Comparison of ENCODE assay signal across 24 mouse cellular contexts in the genomic region with DNA sequence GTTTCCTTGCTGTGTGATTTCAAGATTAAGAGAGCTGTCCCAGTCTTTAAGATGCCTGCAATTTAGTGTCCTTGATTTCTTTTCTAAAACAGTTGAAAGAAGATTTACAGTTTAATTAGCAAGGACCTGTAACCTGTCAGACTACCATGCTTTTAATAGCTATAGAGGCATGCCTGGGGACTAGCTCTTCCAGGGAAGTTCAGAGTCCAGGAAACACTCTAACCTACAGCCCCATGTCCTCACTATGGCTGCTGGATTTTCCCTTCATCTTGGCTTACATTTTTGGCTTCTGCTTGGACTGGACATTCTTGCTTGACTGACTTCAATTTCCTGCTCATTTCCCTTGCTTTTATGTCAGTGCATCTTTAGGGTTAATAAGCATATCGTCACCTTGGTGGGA.
DNase-seq lines count a peak whose midpoint lies in the region; ATAC-seq and TF ChIP-seq lines count a peak whose summit lies in the region.
"Had no signal": no experiment of that assay in that cellular context is flagged by ENCODE, and none has a peak within 500 bp of the region (broad histone marks: within the 10 kb centered on the region; RNA-seq: fewer than 3 reads in every experiment).

No protein-coding gene starts in this region.

- no peak for DNase-seq in gastrocnemius, adult 2 months
- DNase-seq in gastrocnemius, postnatal 36 days, result no peak
- no peak for DNase-seq in kidney, adult 11 months
- no peak for DNase-seq in kidney, adult 8-10 months
- DNase-seq: adrenal gland, adult 8-10 months; adrenal gland, postnatal 14 days; adrenal gland, postnatal 36 days; B cell, adult 2 months; cerebellum, adult 11-12 months; cerebellum, adult 2 months; cerebellum, adult 9-10 months; cerebellum, postnatal 10 days; cerebellum, postnatal 25 days had no signal

- peak overlapping the region; percentile 63; the same call in 1 of the 2 replicates for H3K27ac ChIP-seq in gastrocnemius, adult 2 months
- no peak overlapping the region for H3K27ac ChIP-seq in kidney, embryonic 14.5 days (ENCODE audit: low read depth, low read length)
- no peak overlapping the region for H3K27ac ChIP-seq in kidney, embryonic 16.5 days (ENCODE audit: low read length)
- peak overlapping the region; percentile 37 for H3K27ac ChIP-seq in olfactory bulb, adult 2 months (ENCODE audit: insufficient read depth, low read depth, low read length)
- H3K27ac ChIP-seq: embryonic facial prominence, embryonic 10.5 days; embryonic facial prominence, embryonic 12.5 days; forebrain, embryonic 13.5 days had no signal

- peak; percentile 60; the same call in 1 of the 2 replicates for ATAC-seq in kidney, embryonic 14.5 days (ENCODE audit: low FRiP score, low TSS enrichment)
- peak; percentile 70; the same call in 1 of the 2 replicates for ATAC-seq in kidney, embryonic 16.5 days (ENCODE audit: low FRiP score, low TSS enrichment)
- ATAC-seq: activated CD4-positive, CD25-positive, alpha-beta regulatory T cell, adult 4 months; CD4-positive, CD25-positive, alpha-beta regulatory T cell, adult 4 months; forebrain, embryonic 13.5 days; Patski had no signal

- no peaks in the 10 kb centered on the region for H3K36me3 ChIP-seq in kidney, embryonic 14.5 days (ENCODE audit: control insufficient read depth, insufficient read depth, low read length)
- no peaks in the 10 kb centered on the region for H3K36me3 ChIP-seq in kidney, embryonic 16.5 days (ENCODE audit: insufficient read depth, low read length)
- H3K36me3 ChIP-seq: embryonic facial prominence, embryonic 10.5 days; embryonic facial prominence, embryonic 12.5 days; G1E had no signal

- no peak for TF ChIP-seq POLR2A in olfactory bulb, adult 2 months (IDR thresholded peaks at IDR 0.05; ENCODE audit: insufficient read depth, low read depth, low read length)

- H3K4me3 ChIP-seq in gastrocnemius, adult 2 months, result no peak overlapping the region
- H3K4me3 ChIP-seq in kidney, embryonic 14.5 days (ENCODE audit: low read length), result no peak overlapping the region
- H3K4me3 ChIP-seq in kidney, embryonic 16.5 days (ENCODE audit: low read length), result no peak overlapping the region
- H3K4me3 ChIP-seq in olfactory bulb, adult 2 months (ENCODE audit: insufficient read depth, low read depth, low read length), result no peak overlapping the region
- H3K4me3 ChIP-seq: embryonic facial prominence, embryonic 10.5 days; embryonic facial prominence, embryonic 12.5 days; forebrain, embryonic 13.5 days had no signal

- no peak overlapping the region for H3K4me2 ChIP-seq in kidney, embryonic 14.5 days (replicated peaks; ENCODE audit: low read depth, low read length)
- H3K4me2 ChIP-seq in kidney, embryonic 16.5 days (replicated peaks; ENCODE audit: low read depth, low read length), result no peak overlapping the region
- H3K4me2 ChIP-seq: embryonic facial prominence, embryonic 12.5 days; forebrain, embryonic 13.5 days had no signal

- no peak for TF ChIP-seq CTCF in gastrocnemius, adult 2 months (IDR thresholded peaks at IDR 0.05)
- TF ChIP-seq CTCF in olfactory bulb, adult 2 months (IDR thresholded peaks at IDR 0.05; ENCODE audit: insufficient read depth, low read depth, low read length), result no peak

- H3K9me3 ChIP-seq in kidney, embryonic 14.5 days (ENCODE audit: control insufficient read depth, low read length), result no peaks in the 10 kb centered on the region
- no peaks in the 10 kb centered on the region for H3K9me3 ChIP-seq in kidney, embryonic 16.5 days (ENCODE audit: low read length)
- H3K9me3 ChIP-seq: embryonic facial prominence, embryonic 10.5 days; forebrain, embryonic 13.5 days; G1E had no signal

- H3K4me1 ChIP-seq in kidney, embryonic 14.5 days (ENCODE audit: control insufficient read depth, insufficient read depth, low read length), result no peaks in the 10 kb centered on the region
- H3K4me1 ChIP-seq in kidney, embryonic 16.5 days (ENCODE audit: insufficient read depth, low read length), result peaks cover 7% of the 10 kb centered on the region; the same call in 1 of the 2 replicates
- peaks cover 5% of the 10 kb centered on the region; the same call in 1 of the 2 replicates for H3K4me1 ChIP-seq in olfactory bulb, adult 2 months (ENCODE audit: control insufficient read depth, insufficient read depth, low read length)
- H3K4me1 ChIP-seq: embryonic facial prominence, embryonic 10.5 days; embryonic facial prominence, embryonic 12.5 days had no signal

- no peaks in the 10 kb centered on the region for H3K27me3 ChIP-seq in kidney, embryonic 14.5 days (ENCODE audit: control insufficient read depth, insufficient read depth, low read length)
- no peaks in the 10 kb centered on the region for H3K27me3 ChIP-seq in kidney, embryonic 16.5 days (ENCODE audit: insufficient read depth, low read length)
- H3K27me3 ChIP-seq: CH12.LX; embryonic facial prominence, embryonic 12.5 days; forebrain, embryonic 13.5 days had no signal

- intact Hi-C loops in gastrocnemius, adult 2 months (cut with DNase I), result no loop called here
- intact Hi-C loops in gastrocnemius, postnatal 36 days (cut with DNase I), result no loop called here

- WGBS in kidney, embryonic 14.5 days, result 32% methylated on average over 1 of the region's 1 CpGs
- 23% methylated on average over 1 of the region's 1 CpGs for WGBS in kidney, embryonic 16.5 days
- WGBS in olfactory bulb, adult 2 months, result 90% methylated on average over 1 of the region's 1 CpGs

- no peak overlapping the region for H3K9ac ChIP-seq in kidney, embryonic 14.5 days (ENCODE audit: low read depth, low read length)
- no peak overlapping the region for H3K9ac ChIP-seq in kidney, embryonic 16.5 days (replicated peaks; ENCODE audit: low read length)
- H3K9ac ChIP-seq: embryonic facial prominence, embryonic 12.5 days; forebrain, embryonic 13.5 days had no signal

Comparison
In these comparisons a context has a peak if more than half of its experiments do, and no peak if none do; other contexts are left out.
1. H3K27ac ChIP-seq: peak in gastrocnemius, adult 2 months (single experiment) and olfactory bulb, adult 2 months (single experiment); none in kidney, embryonic 14.5 days (single experiment) and kidney, embryonic 16.5 days (single experiment).